Mouse (Mus musculus) heart, postnatal 36 days (tissue): ENCODE results near the gene Olfr1371. TPM values are rescaled to one million over a fixed set of nuclear protein-coding genes. Genes with fewer than 3 reads are reported as not detected.

Experiments used
- DNase-seq, 2 experiments: peaks; one replicate each; pipeline ENCODE4 v3.0.0; 2021 to 2022
- intact Hi-C: fragments of 180-260 bp; cut with DNase I; formaldehyde crosslinking; loops from one replicate; pipeline ENCODE4 v1.15.1; 2025
- total RNA-seq, 2 experiments: library from RNA; stranded (reverse); gene quantifications; 2 replicates each; pipeline ENCODE4 v1.2.3; 2021

Gene Olfr1371
- total RNA-seq = not detected

- intact Hi-C loops = no loop called here
- no peak for DNase-seq
Observed at GRCm38 (mm10) chr11:52213887-52214286, at the start of gene Olfr1371. Olfr1371 (minus strand) TSS chr11:52213987.

- no peak for DNase-seq
- intact Hi-C loops = loop anchor here (2.0 kb wide), 1 partner anchor 78 kb away; no protein-coding TSS in a partner anchor
Observed at GRCm38 (mm10) chr11:52262338-52262737, 48.6 kb upstream of the Olfr1371 start.

GRCm38 (mm10) chr11:52261937-52262336, 48.1 kb upstream of the Olfr1371 start:
- intact Hi-C loops = loop anchor here (2.0 kb wide), 1 partner anchor 79 kb away; no protein-coding TSS in a partner anchor
- DNase-seq = peak in 1 of 2 experiments; percentile 50

GRCm38 (mm10) chr11:52260878-52261277, 47.1 kb upstream of the Olfr1371 start:
- no peak for DNase-seq
- intact Hi-C loops = no loop called here

- intact Hi-C loops = no loop called here
- DNase-seq = no peak
Observed at GRCm38 (mm10) chr11:52258711-52259110, 44.9 kb upstream of the Olfr1371 start.

- intact Hi-C loops = no loop called here
- DNase-seq = no peak
Observed at GRCm38 (mm10) chr11:52257376-52257775, 43.6 kb upstream of the Olfr1371 start.

GRCm38 (mm10) chr11:52255077-52255476, 41.3 kb upstream of the Olfr1371 start:
- intact Hi-C loops = no loop called here
- DNase-seq = no peak

GRCm38 (mm10) chr11:52253674-52254375, 40.0 kb upstream of the Olfr1371 start:
- peak; percentile 63 to 73 for DNase-seq
- intact Hi-C loops = loop anchor here (1.0 kb wide), 2 partner anchors 43 to 89 kb away; no protein-coding TSS in a partner anchor

- DNase-seq = no peak
Observed at GRCm38 (mm10) chr11:52252692-52253091, 38.9 kb upstream of the Olfr1371 start.

GRCm38 (mm10) chr11:52251770-52252169, 38.0 kb upstream of the Olfr1371 start:
- intact Hi-C loops = no loop called here
- no peak for DNase-seq

More at GRCm38 (mm10) chr11:52252692-52253091, 38.9 kb upstream of the Olfr1371 start:
- intact Hi-C loops = no loop called here

GRCm38 (mm10) chr11:52249452-52249851, 35.7 kb upstream of the Olfr1371 start:
- no peak for DNase-seq
- intact Hi-C loops = no loop called here

GRCm38 (mm10) chr11:52240898-52241542, 27.2 kb upstream of the Olfr1371 start:
- no peak for DNase-seq
- intact Hi-C loops = no loop called here

GRCm38 (mm10) chr11:52234509-52234908, 20.7 kb upstream of the Olfr1371 start:
- no peak for DNase-seq
- intact Hi-C loops = loop anchor here (10.0 kb wide), 1 partner anchor 650 kb away; the partner anchor contains the start of gene Phykpl

GRCm38 (mm10) chr11:52233906-52234305, 20.1 kb upstream of the Olfr1371 start:
- intact Hi-C loops = loop anchor here (10.0 kb wide), 1 partner anchor 649 kb away; the partner anchor contains the start of gene Phykpl
- no peak for DNase-seq

- no peak for DNase-seq
- intact Hi-C loops = loop anchor here (10.0 kb wide), 1 partner anchor 648 kb away; the partner anchor contains the start of gene Phykpl
Observed at GRCm38 (mm10) chr11:52233043-52233653, 19.4 kb upstream of the Olfr1371 start.

- DNase-seq = peak; percentile 96 to 98
- intact Hi-C loops = loop anchor here (10.0 kb wide), 1 partner anchor 647 kb away; the partner anchor contains the start of gene Phykpl
Observed at GRCm38 (mm10) chr11:52231606-52232541, 18.1 kb upstream of the Olfr1371 start, which contains the start of gene Skp1a. Skp1a (plus strand) TSS chr11:52231995.

- DNase-seq = no peak
- intact Hi-C loops = loop anchor here (10.0 kb wide), 1 partner anchor 646 kb away; the partner anchor contains the start of gene Phykpl
Observed at GRCm38 (mm10) chr11:52230694-52231093, 16.9 kb upstream of the Olfr1371 start.

GRCm38 (mm10) chr11:52228722-52229448, 15.1 kb upstream of the Olfr1371 start:
- no peak for DNase-seq
- intact Hi-C loops = no loop called here
